Comparison of ENCODE assay signal across 10 mouse cellular contexts in the genomic region with DNA sequence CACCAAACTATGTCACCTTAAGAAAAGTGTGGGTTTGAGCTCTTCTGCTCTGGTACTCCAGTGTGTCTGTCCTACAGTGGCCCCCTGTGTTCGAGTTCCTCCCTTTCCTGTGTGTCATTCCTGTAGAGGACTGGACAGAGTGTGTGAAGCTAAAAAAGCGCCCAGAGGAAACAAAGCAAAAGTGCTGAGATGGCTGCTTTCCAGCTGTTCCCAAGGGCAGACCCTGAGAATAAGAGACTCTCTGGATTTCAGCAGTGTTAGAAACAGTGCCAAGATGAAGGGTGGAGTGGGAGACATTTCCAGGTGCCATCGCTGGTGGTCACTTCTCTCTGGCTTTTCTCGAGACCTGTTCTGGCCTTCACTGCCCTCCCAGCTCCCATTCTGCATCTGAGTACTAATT.
A peak's percentile ranks its signal among the peaks of the same experiment; 100 is the strongest.
DNase-seq lines count a peak whose midpoint lies in the region; ATAC-seq and TF ChIP-seq lines count a peak whose summit lies in the region.
"Had no signal": no experiment of that assay in that cellular context is flagged by ENCODE, and none has a peak within 500 bp of the region (broad histone marks: within the 10 kb centered on the region; RNA-seq: fewer than 3 reads in every experiment).

No protein-coding gene starts in this region.

- no peak for DNase-seq in embryonic facial prominence, embryonic 10.5 days (ENCODE audit: low spot score)
- no peak for DNase-seq in hindbrain, embryonic 10.5 days (ENCODE audit: low spot score)
- no peak for DNase-seq in lung, adult 2 months
- DNase-seq: cerebellum, adult 18-20 months had no signal

- TF ChIP-seq POLR2A in lung, adult 2 months (IDR thresholded peaks at IDR 0.05; ENCODE audit: borderline replicate concordance, extremely low read depth, low read depth, low read length): no peak

- WGBS in embryonic facial prominence, embryonic 13.5 days: 60% methylated on average over 4 of the region's 4 CpGs
- WGBS in embryonic facial prominence, embryonic 10.5 days: 68% methylated on average over 4 of the region's 4 CpGs
- WGBS in hindbrain, embryonic 15.5 days: 57% methylated on average over 4 of the region's 4 CpGs
- WGBS in hindbrain, embryonic 10.5 days: 68% methylated on average over 4 of the region's 4 CpGs
- 48% methylated on average over 4 of the region's 4 CpGs for WGBS in kidney, embryonic 15.5 days
- WGBS in midbrain, embryonic 16.5 days: 57% methylated on average over 4 of the region's 4 CpGs
- 41% methylated on average over 4 of the region's 4 CpGs for WGBS in lung, adult 2 months

- H3K27me3 ChIP-seq in embryonic facial prominence, embryonic 13.5 days: peaks cover 4% of the 10 kb centered on the region
- H3K27me3 ChIP-seq in embryonic facial prominence, embryonic 10.5 days (replicated peaks; ENCODE audit: low read depth, poor library complexity, severe bottlenecking): peaks cover 18% of the 10 kb centered on the region
- no peaks in the 10 kb centered on the region for H3K27me3 ChIP-seq in hindbrain, embryonic 15.5 days
- H3K27me3 ChIP-seq in hindbrain, embryonic 10.5 days (ENCODE audit: insufficient read depth, poor library complexity, severe bottlenecking): peaks cover 7% of the 10 kb centered on the region; the same call in 1 of the 2 replicates
- no peaks in the 10 kb centered on the region for H3K27me3 ChIP-seq in kidney, embryonic 15.5 days
- no peaks in the 10 kb centered on the region for H3K27me3 ChIP-seq in midbrain, embryonic 16.5 days (ENCODE audit: control insufficient read depth, insufficient read depth, low read depth, low read length)

- no peak overlapping the region for H3K27ac ChIP-seq in embryonic facial prominence, embryonic 13.5 days
- H3K27ac ChIP-seq in embryonic facial prominence, embryonic 10.5 days (replicated peaks): no peak overlapping the region
- peak overlapping the region; percentile 64 for H3K27ac ChIP-seq in hindbrain, embryonic 15.5 days (replicated peaks)
- H3K27ac ChIP-seq in hindbrain, embryonic 10.5 days: no peak overlapping the region
- H3K27ac ChIP-seq in kidney, embryonic 15.5 days: peak overlapping the region; percentile 77
- peak overlapping the region; percentile 53 for H3K27ac ChIP-seq in midbrain, embryonic 16.5 days (ENCODE audit: low read length)

- no peaks in the 10 kb centered on the region for H3K9me3 ChIP-seq in embryonic facial prominence, embryonic 13.5 days
- H3K9me3 ChIP-seq in embryonic facial prominence, embryonic 10.5 days: no peaks in the 10 kb centered on the region
- H3K9me3 ChIP-seq in hindbrain, embryonic 15.5 days: no peaks in the 10 kb centered on the region
- no peaks in the 10 kb centered on the region for H3K9me3 ChIP-seq in hindbrain, embryonic 10.5 days
- no peaks in the 10 kb centered on the region for H3K9me3 ChIP-seq in kidney, embryonic 15.5 days (replicated peaks)
- no peaks in the 10 kb centered on the region for H3K9me3 ChIP-seq in midbrain, embryonic 16.5 days (replicated peaks; ENCODE audit: control insufficient read depth, low read length, poor library complexity, severe bottlenecking)

- 0 out of 2 replicates have a peak overlapping the region, but pooled peaks have one; percentile 6 for H3K9ac ChIP-seq in embryonic facial prominence, embryonic 13.5 days
- H3K9ac ChIP-seq in hindbrain, embryonic 15.5 days: peak overlapping the region; percentile 37; the same call in 1 of the 2 replicates
- peak overlapping the region; percentile 36; the same call in 1 of the 2 replicates for H3K9ac ChIP-seq in kidney, embryonic 15.5 days
- H3K9ac ChIP-seq in midbrain, embryonic 16.5 days (ENCODE audit: low read depth, low read length): peak overlapping the region; percentile 42

- no peak overlapping the region for H3K4me3 ChIP-seq in embryonic facial prominence, embryonic 13.5 days
- no peak overlapping the region for H3K4me3 ChIP-seq in embryonic facial prominence, embryonic 10.5 days
- peak overlapping the region; percentile 51 for H3K4me3 ChIP-seq in hindbrain, embryonic 15.5 days
- no peak overlapping the region for H3K4me3 ChIP-seq in hindbrain, embryonic 10.5 days
- H3K4me3 ChIP-seq in kidney, embryonic 15.5 days (replicated peaks): peak overlapping the region; percentile 50
- peak overlapping the region; percentile 48; the same call in 1 of the 2 replicates for H3K4me3 ChIP-seq in midbrain, embryonic 16.5 days (ENCODE audit: low read depth, low read length)
- no peak overlapping the region for H3K4me3 ChIP-seq in lung, adult 2 months (replicated peaks; ENCODE audit: extremely low read depth, low read depth, low read length)

- TF ChIP-seq CTCF in lung, adult 2 months (IDR thresholded peaks at IDR 0.05; ENCODE audit: insufficient read depth, low read length): no peak

- H3K4me2 ChIP-seq in embryonic facial prominence, embryonic 13.5 days: peak overlapping the region; percentile 14; the same call in 1 of the 2 replicates
- H3K4me2 ChIP-seq in hindbrain, embryonic 15.5 days: peak overlapping the region; percentile 82
- peak overlapping the region; percentile 76 for H3K4me2 ChIP-seq in kidney, embryonic 15.5 days
- H3K4me2 ChIP-seq in midbrain, embryonic 16.5 days (ENCODE audit: low read length): peak overlapping the region; percentile 70

- ATAC-seq in embryonic facial prominence, embryonic 13.5 days (ENCODE audit: insufficient number of reproducible peaks, insufficient read depth, low FRiP score, low TSS enrichment, low read depth): no peak
- ATAC-seq in hindbrain, embryonic 15.5 days (ENCODE audit: low FRiP score, low read depth): no peak
- ATAC-seq in kidney, embryonic 15.5 days (replicated peaks; ENCODE audit: low FRiP score): no peak
- no peak for ATAC-seq in midbrain, embryonic 16.5 days
- ATAC-seq in cerebellum, adult (ENCODE audit: insufficient number of reproducible peaks, low FRiP score, low TSS enrichment): no peak
- ATAC-seq: lung, postnatal 0 days had no signal

- peaks cover 43% of the 10 kb centered on the region for H3K4me1 ChIP-seq in embryonic facial prominence, embryonic 13.5 days
- H3K4me1 ChIP-seq in embryonic facial prominence, embryonic 10.5 days: peaks cover 25% of the 10 kb centered on the region
- peaks cover 42% of the 10 kb centered on the region for H3K4me1 ChIP-seq in hindbrain, embryonic 15.5 days (replicated peaks)
- H3K4me1 ChIP-seq in hindbrain, embryonic 10.5 days (replicated peaks): peaks cover 34% of the 10 kb centered on the region
- peaks cover 36% of the 10 kb centered on the region for H3K4me1 ChIP-seq in kidney, embryonic 15.5 days
- H3K4me1 ChIP-seq in midbrain, embryonic 16.5 days (ENCODE audit: control insufficient read depth, insufficient read depth, low read length): peaks cover 29% of the 10 kb centered on the region
- no peaks in the 10 kb centered on the region for H3K4me1 ChIP-seq in lung, adult 2 months (ENCODE audit: control insufficient read depth, insufficient read depth, low read length)

- H3K36me3 ChIP-seq in embryonic facial prominence, embryonic 13.5 days: no peaks in the 10 kb centered on the region
- no peaks in the 10 kb centered on the region for H3K36me3 ChIP-seq in embryonic facial prominence, embryonic 10.5 days (replicated peaks)
- H3K36me3 ChIP-seq in hindbrain, embryonic 15.5 days: no peaks in the 10 kb centered on the region
- H3K36me3 ChIP-seq in hindbrain, embryonic 10.5 days: no peaks in the 10 kb centered on the region
- H3K36me3 ChIP-seq in kidney, embryonic 15.5 days: no peaks in the 10 kb centered on the region
- no peaks in the 10 kb centered on the region for H3K36me3 ChIP-seq in midbrain, embryonic 16.5 days (ENCODE audit: control insufficient read depth, insufficient read depth, low read length)

Comparison
In these comparisons a context has a peak if more than half of its experiments do, and no peak if none do; other contexts are left out.
1. H3K27ac ChIP-seq: peak in hindbrain, embryonic 15.5 days (single experiment), kidney, embryonic 15.5 days (single experiment) and midbrain, embryonic 16.5 days (single experiment); none in embryonic facial prominence, embryonic 13.5 days (single experiment), embryonic facial prominence, embryonic 10.5 days (single experiment) and hindbrain, embryonic 10.5 days (single experiment).
2. H3K4me3 ChIP-seq: peak in hindbrain, embryonic 15.5 days (single experiment), kidney, embryonic 15.5 days (single experiment) and midbrain, embryonic 16.5 days (single experiment); none in embryonic facial prominence, embryonic 13.5 days (single experiment), embryonic facial prominence, embryonic 10.5 days (single experiment), hindbrain, embryonic 10.5 days (single experiment) and lung, adult 2 months (single experiment).
3. H3K4me2 ChIP-seq: peak in every context shown above with its lines; median percentile 82 in hindbrain, embryonic 15.5 days; 76 in kidney, embryonic 15.5 days; 70 in midbrain, embryonic 16.5 days; 14 in embryonic facial prominence, embryonic 13.5 days.
4. Peak in every context shown above with its lines, with median percentiles within 50 percentile points of each other: H3K9ac ChIP-seq.